Mouse (Mus musculus) cerebellum, adult 2 months (tissue): ENCODE results near the gene Rapgef5. TPM values are rescaled to one million over a fixed set of nuclear protein-coding genes. Genes with fewer than 3 reads are reported as not detected.

ENCODE experiments used
- DNase-seq, 2 experiments: peaks; one replicate each; pipeline ENCODE4 v3.0.0; 2021
- H3K27ac ChIP-seq: fragments of 200-500 bp; 2 replicates; pipeline ENCODE4 v1.5.1; 2012; ENCODE audit warnings: low read length, control low read depth, inconsistent platforms; ENCODE audit not compliant: insufficient read depth
- H3K27me3 ChIP-seq: fragments of 200-500 bp; 2 replicates; pipeline ENCODE4 v1.6.1; 2012; ENCODE audit warnings: inconsistent platforms, mild to moderate bottlenecking, low read length, moderate library complexity; ENCODE audit not compliant: control insufficient read depth, insufficient read depth
- H3K4me1 ChIP-seq: fragments of 200-500 bp; 2 replicates; pipeline ENCODE4 v1.6.1; 2011; ENCODE audit warnings: low read length; ENCODE audit not compliant: control insufficient read depth, insufficient read depth
- H3K4me3 ChIP-seq: fragments of 200-500 bp; replicated peaks from 2 replicates; pipeline ENCODE3; 2011; ENCODE audit warnings: mild to moderate bottlenecking, low read depth, low read length, control low read depth; ENCODE audit not compliant: insufficient read depth
- CTCF ChIP-seq: fragments of 200-500 bp; IDR thresholded peaks from 2 replicates; pipeline ENCODE4 v1.5.1; 2011; ENCODE audit warnings: low read depth, mild to moderate bottlenecking, control low read depth, low read length, moderate library complexity, borderline replicate concordance; ENCODE audit not compliant: insufficient read depth
- POLR2A ChIP-seq: fragments of 200-500 bp; IDR thresholded peaks from 2 replicates; pipeline ENCODE4 v1.6.1; 2011; ENCODE audit warnings: low read length, control low read depth, borderline replicate concordance; ENCODE audit not compliant: insufficient read depth
- WGBS: fragments of 180-500 bp; shearing (Covaris S2); methylation state at CpG from one replicate; pipeline ENCODE4 v1.1.7; 2018; 5-methylcytosine and 5-hydroxymethylcytosine counted together
- polyA plus RNA-seq: library from polyadenylated mRNA; depleted of rRNA; stranded (reverse); fragments of >200 nt; gene quantifications from 2 replicates; pipeline ENCODE4 v1.2.3, GENCODE M21; 2012

The Rapgef5 gene
- polyA plus RNA-seq, 1 experiment: 26.7 TPM

GRCm38 (mm10) chr12:117699950-117700665 is 183.8 kb downstream of the Rapgef5 start:
- no peak overlapping the region for H3K4me3 ChIP-seq
- TF ChIP-seq POLR2A: no peak
- TF ChIP-seq CTCF: no peak
- no peak overlapping the region for H3K27ac ChIP-seq
- H3K4me1 ChIP-seq: no peaks in the 10 kb centered on the region
- no peaks in the 10 kb centered on the region for H3K27me3 ChIP-seq
- DNase-seq: no peak
- 79% methylated on average over 3 of the region's 3 CpGs for WGBS

- 79% methylated on average over 6 of the region's 6 CpGs for WGBS
- TF ChIP-seq CTCF (no peak), POLR2A (no peak)
- Histone ChIP-seq H3K27ac (no peak overlapping the region), H3K4me1 (no peaks in the 10 kb centered on the region), H3K4me3 (no peak overlapping the region), H3K27me3 (no peaks in the 10 kb centered on the region)
- no peak for DNase-seq
Observed at GRCm38 (mm10) chr12:117700927-117701326, 184.6 kb downstream of the Rapgef5 start.

GRCm38 (mm10) chr12:117702291-117702690 is 186.0 kb downstream of the Rapgef5 start:
- H3K27me3 ChIP-seq: no peaks in the 10 kb centered on the region
- no peak for TF ChIP-seq POLR2A
- no peak for TF ChIP-seq CTCF
- no peak overlapping the region for H3K4me3 ChIP-seq
- no peak overlapping the region for H3K27ac ChIP-seq
- WGBS: 96% methylated on average over 8 of the region's 8 CpGs
- DNase-seq: no peak
- H3K4me1 ChIP-seq: no peaks in the 10 kb centered on the region

- Histone ChIP-seq H3K4me1 (no peaks in the 10 kb centered on the region), H3K27ac (no peak overlapping the region), H3K27me3 (no peaks in the 10 kb centered on the region), H3K4me3 (no peak overlapping the region)
- WGBS: 90% methylated on average over 9 of the region's 9 CpGs
- DNase-seq: no peak
- no peak for TF ChIP-seq CTCF
- TF ChIP-seq POLR2A: no peak
Observed at GRCm38 (mm10) chr12:117702928-117703327, 186.6 kb downstream of the Rapgef5 start.

- TF ChIP-seq CTCF (no peak), POLR2A (no peak)
- no peaks in the 10 kb centered on the region for H3K4me1 ChIP-seq
- no peak overlapping the region for H3K4me3 ChIP-seq
- no peak overlapping the region for H3K27ac ChIP-seq
- DNase-seq: no peak
- H3K27me3 ChIP-seq: no peaks in the 10 kb centered on the region
- 37% methylated on average over 2 of the region's 2 CpGs for WGBS
Observed at GRCm38 (mm10) chr12:117703413-117703812, 187.1 kb downstream of the Rapgef5 start.

- 69% methylated on average over 3 of the region's 3 CpGs for WGBS
- Histone ChIP-seq H3K4me3 (no peak overlapping the region), H3K4me1 (no peaks in the 10 kb centered on the region), H3K27me3 (no peaks in the 10 kb centered on the region), H3K27ac (no peak overlapping the region)
- TF ChIP-seq CTCF (no peak), POLR2A (no peak)
- DNase-seq: no peak
Observed at GRCm38 (mm10) chr12:117705308-117705707, 189.0 kb downstream of the Rapgef5 start.

- WGBS: 47% methylated on average over 12 of the region's 12 CpGs
- TF ChIP-seq CTCF (no peak), POLR2A (no peak)
- Histone ChIP-seq H3K4me3 (no peak overlapping the region), H3K27me3 (no peaks in the 10 kb centered on the region), H3K4me1 (no peaks in the 10 kb centered on the region), H3K27ac (no peak overlapping the region)
- DNase-seq: no peak
Observed at GRCm38 (mm10) chr12:117709280-117709679, 193.0 kb downstream of the Rapgef5 start.

GRCm38 (mm10) chr12:117712474-117712873 is 196.2 kb downstream of the Rapgef5 start:
- Histone ChIP-seq H3K27ac (no peak overlapping the region), H3K27me3 (no peaks in the 10 kb centered on the region), H3K4me1 (no peaks in the 10 kb centered on the region), H3K4me3 (no peak overlapping the region)
- no peak for TF ChIP-seq CTCF
- TF ChIP-seq POLR2A: no peak
- 92% methylated on average over 6 of the region's 6 CpGs for WGBS
- DNase-seq: no peak

GRCm38 (mm10) chr12:117713616-117714015 is 197.3 kb downstream of the Rapgef5 start:
- H3K27ac ChIP-seq: no peak overlapping the region
- no peak for DNase-seq
- WGBS: 42% methylated on average over 6 of the region's 6 CpGs

More at GRCm38 (mm10) chr12:117713616-117714015, 197.3 kb downstream of the Rapgef5 start:
- Histone ChIP-seq H3K4me3 (no peak overlapping the region), H3K4me1 (no peaks in the 10 kb centered on the region), H3K27me3 (no peaks in the 10 kb centered on the region)
- TF ChIP-seq POLR2A (no peak), CTCF (no peak)
